Mouse (Mus musculus): ENCODE data around the gene Olfr1113. TPM values are rescaled to one million over a fixed set of nuclear protein-coding genes. Genes with fewer than 3 reads are reported as not detected.
"Not testable (repeated sequence)": the region's sequence is repeated elsewhere in the genome, so short reads cannot be mapped to it uniquely, and the experiment has no call there.

The Olfr1113 gene
- not detected for total RNA-seq (2021)
- long read RNA-seq, experiment 1, result 0 reads
- long read RNA-seq, experiment 2, result 0 reads

DNA sequence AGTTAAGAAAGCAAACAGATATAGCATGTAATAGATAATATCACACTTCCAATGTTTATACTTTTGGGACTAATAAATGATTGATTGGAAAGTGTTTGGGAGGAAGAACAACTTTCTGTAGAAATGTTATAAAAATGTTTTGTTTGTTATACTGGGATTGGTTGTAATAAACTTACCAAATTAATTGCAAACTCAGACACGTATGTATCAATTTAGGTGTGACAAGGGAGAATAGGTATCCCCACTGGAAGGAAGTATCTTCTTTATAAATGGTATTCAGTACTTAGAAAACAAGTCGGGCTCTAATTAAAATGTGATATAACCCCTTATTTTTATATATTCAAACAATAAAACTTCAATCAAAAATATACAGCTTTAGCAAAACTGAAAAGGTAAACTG lies at the start of gene Olfr1113:
Olfr1113 (plus strand) TSS at position 301 of the 400 bp plus-strand sequence.
- DNase-seq, result no peak

DNA sequence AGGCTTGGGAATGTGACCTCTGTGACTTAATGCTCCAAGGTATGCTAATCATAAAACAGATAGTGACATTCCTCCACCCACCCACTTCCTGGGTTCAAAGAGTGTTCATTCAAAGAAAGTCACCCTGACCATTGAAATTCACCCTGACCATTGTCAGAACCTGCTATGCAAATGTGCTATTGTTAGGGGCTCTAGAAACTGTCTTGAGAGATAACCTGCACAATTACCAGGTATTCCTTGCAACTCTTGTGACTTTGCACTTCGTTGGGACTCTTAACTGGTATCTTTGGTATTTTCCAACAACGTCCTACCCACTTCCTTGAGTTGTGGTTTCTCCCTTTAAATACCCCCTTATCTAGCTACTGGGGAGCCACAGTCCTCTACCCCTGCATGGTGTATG lies 41.0 kb upstream of the Olfr1113 start:
- DNase-seq, result not testable (repeated sequence)

DNA sequence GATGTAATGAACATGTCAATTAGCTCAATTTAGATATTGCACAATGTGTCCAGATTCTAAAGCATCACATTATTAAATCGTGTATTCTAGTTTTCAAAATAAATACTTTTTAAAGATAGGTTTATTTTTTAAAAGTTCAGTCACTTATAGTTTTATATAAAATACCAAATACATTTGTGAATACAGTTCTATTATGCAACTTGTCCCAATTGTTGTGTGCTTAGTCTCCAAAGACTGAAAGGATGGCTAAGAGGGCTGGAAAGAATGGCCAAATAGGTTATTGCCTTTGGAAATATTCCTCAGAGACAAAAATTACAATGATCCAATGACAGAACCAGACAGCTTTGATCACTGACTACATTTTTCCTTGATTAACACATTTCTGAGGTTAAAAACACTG lies 21.3 kb upstream of the Olfr1113 start, which contains the start of gene Olfr1112:
Olfr1112 (plus strand) TSS at position 301 of the 400 bp plus-strand sequence.
- no peak for DNase-seq

- no peak for DNase-seq
Measured at GRCm38 (mm10) chr2:87247713-87248112, 38.9 kb downstream of the Olfr1113 start, which contains the start of gene Olfr1115. Olfr1115 (plus strand) TSS chr2:87248013.

Small RNA genes within 50 kb of the gene (microRNA-seq; reads per million reads assigned to microRNA genes)
- gene Gm27438 (ENCODE audit: borderline replicate concordance in 2 of 2), result 0 reads per million in 2 experiments

Other genes starting within 250 kb of the Olfr1113 start
- gene Olfr1099, start 248.3 kb upstream of the Olfr1113 start, total RNA-seq (2021), result not detected
- not detected for gene Olfr1100, start 229.0 kb upstream of the Olfr1113 start, total RNA-seq (2021)
- gene Olfr1101, start 217.7 kb upstream of the Olfr1113 start, total RNA-seq (2021), result not detected
- not detected for gene Olfr1102, start 210.6 kb upstream of the Olfr1113 start, total RNA-seq (2021)
- not detected for gene Olfr1104, start 181.9 kb upstream of the Olfr1113 start, total RNA-seq (2021)
- gene Olfr1105, start 172.4 kb upstream of the Olfr1113 start, total RNA-seq (2021), result not detected
- gene Olfr1106, start 156.7 kb upstream of the Olfr1113 start, total RNA-seq (2021), result not detected
- gene Olfr1107, start 133.2 kb upstream of the Olfr1113 start, total RNA-seq (2021), result not detected
- not detected for gene Olfr1109, start 113.0 kb upstream of the Olfr1113 start, total RNA-seq (2021)
- not detected for gene Olfr259, start 94.4 kb upstream of the Olfr1113 start, total RNA-seq (2021)
- gene Olfr1110, start 68.7 kb upstream of the Olfr1113 start, total RNA-seq (2021), result not detected
- gene Olfr1111, start 56.3 kb upstream of the Olfr1113 start, total RNA-seq (2021), result not detected
- gene Olfr1112, start 21.2 kb upstream of the Olfr1113 start, total RNA-seq (2021), result not detected
- not detected for gene Olfr1115, start 39.0 kb downstream of the Olfr1113 start, total RNA-seq (2021)
- not detected for gene Olfr1116, start 58.6 kb downstream of the Olfr1113 start, total RNA-seq (2021)
- not detected for gene Olfr1118, start 98.6 kb downstream of the Olfr1113 start, total RNA-seq (2021)
- gene Olfr1120, start 145.8 kb downstream of the Olfr1113 start, total RNA-seq (2021), result not detected
- not detected for gene Olfr1121, start 160.9 kb downstream of the Olfr1113 start, total RNA-seq (2021)
- gene Olfr1122, start 176.9 kb downstream of the Olfr1113 start, total RNA-seq (2021), result not detected
- not detected for gene Olfr1123, start 207.7 kb downstream of the Olfr1113 start, total RNA-seq (2021)
- not detected for gene Olfr1124, start 221.3 kb downstream of the Olfr1113 start, total RNA-seq (2021)
- not detected for gene Olfr1126, start 245.0 kb downstream of the Olfr1113 start, total RNA-seq (2021)